Mouse (Mus musculus) brain, embryonic 18.5 days (tissue): ENCODE data around the gene Lin54.
A peak's percentile ranks its signal among the peaks of the same experiment; 100 is the strongest.

ENCODE experiments used
- DNase-seq: peaks from one replicate; pipeline ENCODE4 v3.0.0-alpha.2; 2012; ENCODE audit warnings: low read depth, low spot score

The Lin54 gene

GRCm38 (mm10) chr5:100500458-100500961 lies at the start of gene Lin54:
TSS of gene Lin54 (minus strand) at chr5:100500639.
- DNase-seq: peak; percentile 75

GRCm38 (mm10) chr5:100550151-100550550 lies 49.7 kb upstream of the Lin54 start:
- no peak for DNase-seq

DNA sequence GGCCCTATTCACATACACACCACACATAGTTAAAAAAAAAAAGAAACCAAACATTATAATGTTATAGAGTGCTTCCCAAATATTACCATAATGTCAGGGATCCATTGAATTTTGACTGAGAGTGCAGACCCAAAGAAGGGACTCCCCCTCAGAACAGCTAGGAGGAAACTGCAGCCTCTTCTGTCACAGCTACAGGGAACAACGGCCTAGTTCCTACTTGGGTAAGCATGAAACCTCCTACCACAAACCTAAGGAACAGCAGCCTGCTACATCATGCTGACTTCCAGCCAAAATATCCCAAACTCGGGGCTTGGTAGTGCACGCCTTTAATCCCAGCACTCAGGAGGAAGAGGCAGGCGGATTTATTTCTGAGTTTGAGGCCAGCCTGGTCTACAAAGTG lies 48.9 kb upstream of the Lin54 start:
- DNase-seq: no peak

- no peak for DNase-seq
Observed at GRCm38 (mm10) chr5:100548236-100548635, 47.8 kb upstream of the Lin54 start.

DNA sequence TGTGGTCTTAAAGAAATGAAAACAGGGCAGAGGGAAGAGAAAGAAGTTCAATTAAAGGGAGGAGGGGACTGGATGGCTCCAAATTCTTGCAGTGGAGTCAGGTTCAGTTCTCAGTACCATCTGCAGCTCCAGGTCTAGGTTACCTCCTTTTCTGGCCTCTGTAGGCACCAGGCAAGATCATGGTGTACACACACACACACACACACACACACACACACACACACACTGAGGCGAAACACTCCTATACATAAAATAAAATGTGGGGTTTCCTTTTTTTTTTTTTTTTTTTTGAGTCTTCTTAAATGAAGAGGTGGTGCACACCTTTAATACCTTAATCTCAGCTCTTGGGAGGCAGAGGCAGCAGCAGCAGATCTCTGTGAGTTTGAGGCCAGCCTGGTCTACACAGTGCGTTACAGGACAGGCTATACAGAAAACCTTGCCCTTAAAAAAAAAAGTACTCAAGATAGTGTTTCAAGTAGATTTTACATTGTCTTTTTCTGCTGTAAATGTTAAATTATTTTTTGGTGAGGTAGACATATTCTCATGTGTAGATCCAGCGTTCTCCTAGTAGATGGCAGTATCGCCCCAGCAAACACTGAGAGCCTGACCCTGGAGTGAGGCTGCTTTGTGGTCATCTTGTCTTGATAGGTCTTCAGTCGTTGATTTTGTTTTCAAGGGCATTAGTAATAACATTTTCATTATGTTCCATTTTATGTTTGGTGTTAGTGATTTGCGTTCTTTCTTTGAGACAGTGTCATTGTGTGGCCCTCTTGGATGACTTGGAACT lies 46.0 kb upstream of the Lin54 start:
- DNase-seq: no peak

DNA sequence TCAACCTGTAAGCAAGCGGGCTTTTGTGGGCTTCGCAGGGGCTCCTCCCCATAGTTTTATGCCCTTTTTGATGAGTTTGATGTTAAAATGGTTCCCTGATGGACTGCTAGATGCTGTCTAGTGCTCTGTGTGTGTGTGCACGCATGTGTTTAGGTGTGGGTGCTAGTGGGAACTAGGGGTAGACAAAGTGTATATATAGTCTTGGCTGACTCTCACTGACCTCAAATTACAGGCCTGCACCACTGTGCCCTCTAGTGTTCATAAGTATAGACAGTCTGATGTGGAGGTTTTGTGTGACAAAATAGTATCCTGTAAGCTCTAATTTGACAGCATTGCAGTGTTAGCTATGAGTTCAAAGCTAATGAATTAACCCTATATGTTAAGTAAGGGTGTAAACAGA lies 36.2 kb upstream of the Lin54 start:
- no peak for DNase-seq

GRCm38 (mm10) chr5:100535826-100536225 lies 35.4 kb upstream of the Lin54 start:
- DNase-seq: no peak

- DNase-seq: no peak
Observed at GRCm38 (mm10) chr5:100526164-100526563, 25.7 kb upstream of the Lin54 start.

DNA sequence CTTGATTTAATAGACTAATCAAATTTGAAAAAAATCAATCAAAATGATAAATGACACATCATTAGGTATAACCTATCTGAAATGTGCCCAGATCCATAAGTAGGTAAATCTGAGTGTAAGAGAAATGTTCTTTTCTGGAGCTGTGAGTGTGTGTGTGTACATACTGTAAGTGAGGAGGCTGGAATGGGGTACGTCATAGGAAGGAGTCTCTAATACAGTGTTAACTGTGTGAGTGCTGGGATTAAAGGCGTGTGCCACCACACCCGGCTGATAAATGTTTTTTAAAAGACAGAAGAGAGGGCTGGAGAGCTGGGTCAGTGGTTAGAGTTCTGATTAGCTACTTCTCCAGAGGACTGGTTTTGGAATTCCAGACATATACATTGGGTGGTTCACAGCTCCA lies 25.2 kb upstream of the Lin54 start:
- DNase-seq: no peak

GRCm38 (mm10) chr5:100524921-100525320 lies 24.5 kb upstream of the Lin54 start:
- DNase-seq: no peak

DNA sequence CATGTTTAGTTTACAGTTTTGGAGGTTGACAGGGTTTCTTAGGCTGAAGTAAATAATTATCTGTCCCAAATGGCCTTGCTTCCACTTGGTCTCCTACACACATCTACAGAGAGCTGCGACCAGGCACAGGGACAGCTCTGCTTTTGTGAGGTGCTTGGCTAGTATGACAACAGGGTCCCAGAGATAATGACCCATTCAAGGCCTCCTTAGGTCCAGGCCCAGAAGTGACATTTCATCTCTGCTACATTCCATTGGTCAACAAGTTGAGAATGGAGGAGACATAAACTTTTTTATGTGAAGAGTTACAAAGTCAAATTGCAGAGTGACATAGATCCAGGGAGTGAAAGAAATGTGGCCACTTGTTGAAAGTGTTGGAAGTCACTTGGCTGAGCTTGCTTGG lies 22.9 kb upstream of the Lin54 start:
- no peak for DNase-seq

- no peak for DNase-seq
Observed at GRCm38 (mm10) chr5:100520223-100520622, 19.8 kb upstream of the Lin54 start.

GRCm38 (mm10) chr5:100519027-100519411 lies 18.6 kb upstream of the Lin54 start:
- no peak for DNase-seq

DNA sequence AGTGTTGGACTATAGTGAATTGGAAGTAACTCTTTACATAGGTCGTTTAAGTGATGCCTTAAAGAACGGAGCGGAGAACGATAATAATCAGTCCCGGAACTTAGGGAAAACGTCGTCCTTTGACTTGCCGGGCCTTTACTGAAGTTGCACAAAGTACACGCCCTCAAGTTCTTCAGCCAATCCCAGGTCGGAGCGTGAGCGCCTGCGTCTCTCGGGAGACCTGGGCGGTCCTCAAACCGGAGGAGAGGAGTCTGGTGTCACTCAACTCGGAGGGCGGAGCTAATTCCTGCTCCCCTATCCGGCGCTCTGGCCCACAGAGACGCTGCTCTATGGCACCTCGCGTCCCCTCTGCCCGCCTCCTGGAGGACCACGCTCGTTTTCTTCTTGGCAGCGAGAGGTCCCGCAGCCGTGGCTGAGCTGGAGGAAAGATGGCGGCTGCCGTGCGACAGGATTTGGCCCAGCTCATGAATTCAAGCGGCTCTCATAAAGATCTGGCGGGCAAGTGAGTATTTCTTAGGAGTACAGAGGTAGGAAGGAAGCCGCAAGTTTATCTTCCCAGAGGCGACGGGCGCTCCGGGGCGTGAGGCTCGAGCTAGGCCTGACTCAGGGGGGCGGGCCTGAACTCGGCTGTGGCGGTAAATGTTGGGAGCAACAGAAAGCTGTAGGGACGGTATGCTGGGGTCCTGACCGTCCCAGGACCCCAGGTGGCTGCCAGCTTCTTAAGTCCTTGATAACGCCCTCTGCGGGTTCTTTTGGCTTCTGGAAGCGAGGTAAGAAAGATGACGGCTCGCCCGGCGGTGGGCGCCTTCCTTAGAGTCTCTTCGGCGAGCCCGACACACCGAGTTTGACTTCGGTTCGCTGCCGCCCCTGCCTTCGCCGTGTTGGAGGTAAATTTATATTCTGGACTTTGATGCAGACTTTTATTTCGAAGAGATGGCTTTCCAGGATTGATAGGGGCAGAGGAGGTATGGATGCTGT lies 17.9 kb upstream of the Lin54 start, which contains the start of gene Cops4:
TSS of gene Cops4 (plus strand) at position 261 of the 978 bp plus-strand sequence.
- peak; percentile 99 for DNase-seq

- DNase-seq: no peak
Observed at GRCm38 (mm10) chr5:100512576-100512975, 12.1 kb upstream of the Lin54 start.

- no peak for DNase-seq
Observed at GRCm38 (mm10) chr5:100509247-100509646, 8.8 kb upstream of the Lin54 start.

- no peak for DNase-seq
Observed at GRCm38 (mm10) chr5:100501267-100501666, 828 bp upstream of the Lin54 start.

- no peak for DNase-seq
Observed at GRCm38 (mm10) chr5:100499831-100500304, 571 bp downstream of the Lin54 start.

- no peak for DNase-seq
Observed at GRCm38 (mm10) chr5:100499243-100499642, 1.2 kb downstream of the Lin54 start.

DNA sequence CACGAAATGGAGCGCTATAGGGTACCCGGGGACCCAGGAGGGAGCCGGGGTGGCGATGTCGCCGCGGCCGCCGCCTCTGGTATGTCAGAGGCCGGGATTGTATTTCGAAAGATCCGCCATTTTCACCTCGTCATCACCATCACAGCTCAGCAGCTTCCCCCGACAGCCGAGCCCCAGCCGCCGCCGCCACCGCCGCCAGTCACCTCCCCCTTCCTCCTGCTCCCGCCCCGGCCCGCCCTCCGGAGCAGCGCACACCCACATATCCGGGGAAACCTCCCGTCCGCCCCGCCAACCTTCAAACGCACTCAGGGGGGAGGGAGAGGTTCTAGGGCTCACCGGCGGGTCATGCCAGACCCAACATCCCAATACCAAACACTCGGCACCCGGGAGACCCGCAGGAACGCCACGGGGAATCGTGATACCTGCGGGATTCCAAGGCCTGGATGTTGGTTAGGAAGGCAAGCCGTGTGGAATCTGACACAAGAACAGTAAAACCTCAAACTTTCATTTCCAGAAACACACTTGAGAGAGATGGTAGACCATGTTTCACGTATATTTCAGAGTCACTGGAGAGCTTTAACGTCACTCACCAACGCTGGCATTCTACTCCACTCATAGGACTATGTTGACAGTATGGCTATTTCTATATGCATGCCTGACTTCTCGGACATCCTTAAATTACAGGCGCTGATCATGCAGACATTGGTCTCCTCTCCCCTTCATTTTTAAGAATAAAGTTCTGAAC lies 1.8 kb downstream of the Lin54 start:
- no peak for DNase-seq

GRCm38 (mm10) chr5:100491704-100492103 lies 8.7 kb downstream of the Lin54 start:
- DNase-seq: no peak
